ENCODE assay signal across 20 mouse cellular contexts in genomic region chr15:12919967-12920870, GRCm38 (mm10).
DNase-seq lines count a peak whose midpoint lies in the region; ATAC-seq and TF ChIP-seq lines count a peak whose summit lies in the region.
"Had no signal": no experiment of that assay in that cellular context is flagged by ENCODE, and none has a peak within 500 bp of the region (broad histone marks: within the 10 kb centered on the region; RNA-seq: fewer than 3 reads in every experiment).

No protein-coding gene starts in this region.

- DNase-seq in heart, embryonic 10.5 days (ENCODE audit: low spot score): peak; percentile 66
- DNase-seq in heart, adult 18-20 months: no peak
- DNase-seq in midbrain, embryonic 10.5 days (ENCODE audit: low spot score): no peak
- peak; percentile 37 for DNase-seq in hindbrain, embryonic 14.5 days (ENCODE audit: low spot score)
- DNase-seq in midbrain, postnatal 0 days (ENCODE audit: low spot score): peak; percentile 41
- DNase-seq in adrenal gland, adult 8-10 months: no peak
- DNase-seq: adrenal gland, adult 2 months; B cell, adult 2 months; cerebellum, adult 11 months; cerebellum, postnatal 14 days; embryo, embryonic 11 days; lung, adult 18-20 months; lung, postnatal 36 days; thymus, postnatal 14 days had no signal

- H3K36me3 ChIP-seq in heart, embryonic 10.5 days: peaks cover 70% of the 10 kb centered on the region
- H3K36me3 ChIP-seq in midbrain, embryonic 13.5 days: peaks cover 71% of the 10 kb centered on the region
- H3K36me3 ChIP-seq in midbrain, embryonic 10.5 days: peaks cover 100% of the 10 kb centered on the region
- H3K36me3 ChIP-seq in hindbrain, embryonic 14.5 days (replicated peaks; ENCODE audit: control insufficient read depth, insufficient read depth): peaks cover 70% of the 10 kb centered on the region
- H3K36me3 ChIP-seq in midbrain, postnatal 0 days (ENCODE audit: insufficient read depth, low read length): peaks cover 39% of the 10 kb centered on the region

- no peaks in the 10 kb centered on the region for H3K9me3 ChIP-seq in heart, embryonic 10.5 days
- no peaks in the 10 kb centered on the region for H3K9me3 ChIP-seq in midbrain, embryonic 13.5 days
- H3K9me3 ChIP-seq in midbrain, embryonic 10.5 days (replicated peaks): no peaks in the 10 kb centered on the region
- no peaks in the 10 kb centered on the region for H3K9me3 ChIP-seq in hindbrain, embryonic 14.5 days (ENCODE audit: control insufficient read depth, low read length)
- no peaks in the 10 kb centered on the region for H3K9me3 ChIP-seq in midbrain, postnatal 0 days (ENCODE audit: low read length)
- H3K9me3 ChIP-seq: embryonic facial prominence, embryonic 15.5 days; limb, embryonic 15.5 days; neural tube, embryonic 13.5 days had no signal

- H3K27ac ChIP-seq in heart, embryonic 10.5 days: no peak overlapping the region
- no peak overlapping the region for H3K27ac ChIP-seq in midbrain, embryonic 13.5 days
- H3K27ac ChIP-seq in midbrain, embryonic 10.5 days (replicated peaks): no peak overlapping the region
- no peak overlapping the region for H3K27ac ChIP-seq in hindbrain, embryonic 14.5 days
- H3K27ac ChIP-seq in midbrain, postnatal 0 days (ENCODE audit: low read depth, low read length): no peak overlapping the region
- H3K27ac ChIP-seq: embryonic facial prominence, embryonic 15.5 days; limb, embryonic 15.5 days; neural tube, embryonic 13.5 days; stomach, postnatal 0 days had no signal

- 88% methylated on average over 24 of the region's 24 CpGs for WGBS in heart, embryonic 10.5 days
- 76% methylated on average over 24 of the region's 24 CpGs for WGBS in midbrain, embryonic 13.5 days
- 91% methylated on average over 24 of the region's 24 CpGs for WGBS in midbrain, embryonic 10.5 days
- WGBS in hindbrain, embryonic 14.5 days: 66% methylated on average over 24 of the region's 24 CpGs
- WGBS in midbrain, postnatal 0 days: 74% methylated on average over 24 of the region's 24 CpGs

- H3K4me2 ChIP-seq in midbrain, embryonic 13.5 days (replicated peaks): no peak overlapping the region
- H3K4me2 ChIP-seq in hindbrain, embryonic 14.5 days (replicated peaks): no peak overlapping the region
- no peak overlapping the region for H3K4me2 ChIP-seq in midbrain, postnatal 0 days (ENCODE audit: low read depth, low read length, poor library complexity, severe bottlenecking)
- H3K4me2 ChIP-seq: embryonic facial prominence, embryonic 15.5 days; limb, embryonic 15.5 days; neural tube, embryonic 13.5 days had no signal

- peak; percentile 39 for TF ChIP-seq CTCF in midbrain, postnatal 0 days (IDR thresholded peaks at IDR 0.05)

- no peaks in the 10 kb centered on the region for H3K4me1 ChIP-seq in heart, embryonic 10.5 days
- no peaks in the 10 kb centered on the region for H3K4me1 ChIP-seq in midbrain, embryonic 13.5 days (replicated peaks)
- H3K4me1 ChIP-seq in midbrain, embryonic 10.5 days: no peaks in the 10 kb centered on the region
- H3K4me1 ChIP-seq in hindbrain, embryonic 14.5 days (replicated peaks; ENCODE audit: control insufficient read depth, insufficient read depth, low read length): no peaks in the 10 kb centered on the region
- H3K4me1 ChIP-seq in midbrain, postnatal 0 days (ENCODE audit: insufficient read depth, low read length): no peaks in the 10 kb centered on the region
- H3K4me1 ChIP-seq: embryonic facial prominence, embryonic 15.5 days; limb, embryonic 15.5 days; neural tube, embryonic 13.5 days had no signal

- no peak overlapping the region for H3K4me3 ChIP-seq in heart, embryonic 10.5 days
- H3K4me3 ChIP-seq in midbrain, embryonic 13.5 days (replicated peaks): no peak overlapping the region
- H3K4me3 ChIP-seq in midbrain, embryonic 10.5 days: no peak overlapping the region
- no peak overlapping the region for H3K4me3 ChIP-seq in hindbrain, embryonic 14.5 days (replicated peaks; ENCODE audit: low read length)
- no peak overlapping the region for H3K4me3 ChIP-seq in midbrain, postnatal 0 days (ENCODE audit: low read depth, low read length)
- H3K4me3 ChIP-seq: embryonic facial prominence, embryonic 15.5 days; limb, embryonic 15.5 days; neural tube, embryonic 13.5 days had no signal

- H3K9ac ChIP-seq in midbrain, embryonic 13.5 days (replicated peaks): no peak overlapping the region
- H3K9ac ChIP-seq in hindbrain, embryonic 14.5 days: no peak overlapping the region
- no peak overlapping the region for H3K9ac ChIP-seq in midbrain, postnatal 0 days (replicated peaks; ENCODE audit: low read length, poor library complexity, severe bottlenecking)
- H3K9ac ChIP-seq: embryonic facial prominence, embryonic 15.5 days; limb, embryonic 15.5 days; neural tube, embryonic 13.5 days had no signal

- no peaks in the 10 kb centered on the region for H3K27me3 ChIP-seq in heart, embryonic 10.5 days (ENCODE audit: insufficient read depth, poor library complexity, severe bottlenecking)
- H3K27me3 ChIP-seq in midbrain, embryonic 13.5 days: no peaks in the 10 kb centered on the region
- no peaks in the 10 kb centered on the region for H3K27me3 ChIP-seq in midbrain, embryonic 10.5 days (ENCODE audit: low read depth, poor library complexity, severe bottlenecking)
- no peaks in the 10 kb centered on the region for H3K27me3 ChIP-seq in hindbrain, embryonic 14.5 days (ENCODE audit: control insufficient read depth, insufficient read depth, low read length)
- no peaks in the 10 kb centered on the region for H3K27me3 ChIP-seq in midbrain, postnatal 0 days (ENCODE audit: insufficient read depth, low read length)
- H3K27me3 ChIP-seq: embryonic facial prominence, embryonic 15.5 days; limb, embryonic 15.5 days; neural tube, embryonic 13.5 days had no signal

- ATAC-seq in midbrain, embryonic 13.5 days: 0 out of 2 replicates have a peak, but pooled peaks have one; percentile 40
- no peak for ATAC-seq in hindbrain, embryonic 14.5 days (ENCODE audit: low FRiP score)
- no peak for ATAC-seq in midbrain, postnatal 0 days (ENCODE audit: low FRiP score)
- ATAC-seq in CD4-positive, CD25-positive, alpha-beta regulatory T cell, adult 4 months: no peak

Comparison
In these comparisons a context has a peak if more than half of its experiments do, and no peak if none do; other contexts are left out.
1. DNase-seq: peak in heart, embryonic 10.5 days (single experiment), hindbrain, embryonic 14.5 days (single experiment) and midbrain, postnatal 0 days (single experiment); none in heart, adult 18-20 months (0 of 2), midbrain, embryonic 10.5 days (single experiment) and adrenal gland, adult 8-10 months (single experiment).